Mouse (Mus musculus) ovary, adult 18-20 months (tissue): ENCODE results near the gene Il18r1.

ENCODE experiments used
- DNase-seq: peaks from one replicate; pipeline ENCODE4 v3.0.0; 2022; ENCODE audit warnings: low spot score, mixed read lengths

Il18r1 gene

DNA sequence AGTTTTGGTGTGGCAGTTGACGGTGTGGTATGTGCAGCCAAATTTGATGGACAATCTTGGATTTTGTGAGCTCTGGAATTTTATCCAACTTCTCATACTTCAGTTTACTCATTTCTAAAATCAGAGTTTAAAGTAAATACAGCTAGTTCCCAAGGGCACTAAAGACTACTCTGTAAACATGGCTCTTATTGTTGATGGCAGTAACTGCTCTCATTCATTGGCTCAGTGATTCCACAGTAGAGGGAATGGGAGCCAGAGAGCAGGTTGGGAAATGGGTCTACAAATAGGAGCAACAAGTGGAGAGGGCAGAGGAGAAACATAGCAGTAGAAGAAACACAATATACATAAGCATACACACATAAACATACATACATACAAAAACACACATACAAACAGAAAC is 34.4 kb downstream of the Il18r1 start:
- no peak for DNase-seq

DNA sequence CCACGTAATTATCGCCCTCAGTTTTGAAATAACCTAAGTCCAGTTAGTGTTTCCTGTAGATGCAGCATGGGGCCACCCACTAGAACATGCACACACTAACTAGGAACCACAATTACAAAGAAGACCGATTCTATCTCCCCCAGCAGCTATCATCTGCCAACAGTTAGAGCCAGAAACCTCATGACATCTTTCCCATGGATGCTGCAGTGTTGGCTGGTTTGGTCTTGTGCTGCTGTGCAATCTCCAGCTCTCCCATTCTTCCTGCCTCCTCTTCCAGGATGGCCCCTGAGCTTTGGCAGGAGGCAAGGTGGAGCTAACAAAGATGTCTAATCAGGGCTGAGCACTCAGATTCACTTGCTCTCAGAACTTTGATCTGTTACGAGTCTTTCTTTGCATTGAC is 35.8 kb downstream of the Il18r1 start:
- DNase-seq: no peak

DNA sequence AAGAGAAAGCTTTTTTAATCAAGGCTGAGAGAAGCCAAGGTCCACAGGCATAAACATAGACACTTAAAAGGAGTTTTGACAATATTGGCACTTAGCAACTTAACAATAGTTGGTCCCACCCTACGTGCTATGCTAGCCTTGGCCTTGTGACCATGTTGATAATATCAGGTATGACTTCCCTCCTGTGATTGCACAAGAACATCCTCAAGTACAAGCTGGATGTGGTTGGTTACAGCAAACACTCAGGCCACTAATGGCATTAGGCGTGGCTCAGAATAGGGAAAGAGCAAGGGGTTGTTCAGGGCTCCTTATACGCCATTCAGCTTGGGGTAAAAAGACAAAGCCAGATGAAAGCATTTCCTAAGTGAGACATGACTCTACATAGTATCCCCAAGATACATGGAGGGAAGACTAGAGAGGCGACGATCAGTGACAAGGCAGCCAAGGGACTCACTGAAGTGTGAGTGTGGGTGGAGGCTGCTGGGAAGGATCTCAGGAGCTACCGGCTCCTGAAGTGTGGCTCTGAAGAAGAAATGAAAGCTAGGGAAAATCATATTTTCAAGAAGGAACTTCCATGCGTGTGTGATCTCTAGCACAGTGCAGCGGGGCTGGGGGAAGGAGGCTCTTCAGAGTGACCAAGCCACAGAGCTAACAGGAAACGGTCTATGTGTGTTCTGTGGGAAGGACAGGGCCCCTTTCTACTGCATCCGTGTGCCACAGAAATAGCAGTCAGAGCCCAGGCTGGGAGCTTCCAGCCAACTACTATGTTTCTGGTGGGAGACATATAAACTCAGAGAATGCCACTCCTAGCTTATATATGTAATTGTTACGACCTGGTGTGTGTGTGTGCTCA is 36.4 kb downstream of the Il18r1 start:
- no peak for DNase-seq

DNA sequence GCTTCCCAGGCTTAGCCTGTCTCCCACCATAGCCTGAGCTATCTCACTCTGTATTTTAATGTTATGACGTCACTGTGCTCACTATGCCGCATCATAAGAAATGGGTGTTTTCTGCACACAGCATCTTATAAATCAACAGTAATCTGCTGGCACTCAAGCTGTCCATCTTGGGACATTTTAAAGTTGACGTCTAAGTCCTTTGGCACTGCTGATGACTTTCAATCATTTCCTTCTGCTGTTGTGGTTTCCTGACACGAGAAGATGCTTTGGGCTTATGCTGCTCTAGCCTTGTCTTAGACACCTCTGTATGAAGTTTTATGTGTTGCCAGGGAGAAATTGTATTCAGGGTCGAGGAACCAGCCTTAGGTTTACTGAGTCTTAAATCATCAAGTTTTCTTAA is 39.2 kb downstream of the Il18r1 start:
- DNase-seq: no peak

DNA sequence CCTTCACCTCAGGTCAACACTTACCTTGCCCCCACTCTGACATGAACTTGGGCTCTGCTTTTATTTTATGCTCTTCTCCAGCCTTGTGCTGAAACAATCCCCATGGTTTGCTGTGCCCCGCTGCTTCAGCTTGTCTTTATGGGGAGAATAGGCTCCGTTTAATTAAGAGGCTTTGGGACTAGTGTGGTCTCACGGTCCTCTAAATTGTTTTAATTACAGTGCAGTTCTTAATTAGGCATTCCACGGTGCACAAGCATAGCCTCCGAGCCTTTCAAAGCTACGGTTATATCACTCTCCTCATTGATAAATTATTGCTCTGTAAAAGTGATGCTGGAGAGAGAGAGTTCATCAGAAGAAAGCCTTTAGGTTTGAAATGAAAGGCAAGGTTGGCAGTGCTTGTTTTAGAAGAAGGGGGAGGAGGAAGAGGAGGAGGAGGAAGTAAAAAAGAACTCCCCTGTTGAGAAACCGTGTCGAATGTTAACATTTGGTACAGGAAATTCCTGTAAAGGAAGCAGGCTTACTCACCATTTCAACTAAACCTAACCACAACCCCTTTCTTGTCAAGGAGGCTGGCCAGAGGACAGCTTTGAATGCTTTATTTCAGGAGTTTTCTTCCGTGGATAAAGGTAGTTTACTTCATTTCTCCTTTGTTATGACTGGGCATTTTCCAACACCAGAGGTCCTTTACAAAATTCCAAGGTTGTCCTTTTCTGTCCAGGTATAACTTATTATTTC is 49.7 kb downstream of the Il18r1 start, which contains the start of gene Il18rap:
Gene Il18rap, plus strand, starts transcription at position 512 of the 735 bp plus-strand sequence.
- no peak for DNase-seq

DNA sequence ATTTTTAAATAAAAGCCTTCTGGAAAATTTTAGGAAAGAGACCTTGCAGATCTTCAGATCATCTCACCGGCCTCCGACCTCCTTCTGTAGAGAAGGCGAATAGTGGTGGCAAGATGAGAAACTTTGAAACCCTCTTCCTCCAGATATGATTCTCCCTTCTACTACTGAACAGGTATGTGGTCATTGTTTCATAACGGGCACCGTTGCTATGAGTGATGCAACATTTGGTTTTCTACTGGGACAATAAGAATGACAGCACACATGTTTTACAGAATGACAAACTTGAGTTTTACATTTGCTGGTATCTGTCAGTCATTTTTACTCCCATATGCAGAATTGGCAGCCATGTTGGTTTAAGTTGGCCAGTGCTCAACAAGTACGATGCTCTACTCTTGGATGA is 51.0 kb downstream of the Il18r1 start:
- no peak for DNase-seq

DNA sequence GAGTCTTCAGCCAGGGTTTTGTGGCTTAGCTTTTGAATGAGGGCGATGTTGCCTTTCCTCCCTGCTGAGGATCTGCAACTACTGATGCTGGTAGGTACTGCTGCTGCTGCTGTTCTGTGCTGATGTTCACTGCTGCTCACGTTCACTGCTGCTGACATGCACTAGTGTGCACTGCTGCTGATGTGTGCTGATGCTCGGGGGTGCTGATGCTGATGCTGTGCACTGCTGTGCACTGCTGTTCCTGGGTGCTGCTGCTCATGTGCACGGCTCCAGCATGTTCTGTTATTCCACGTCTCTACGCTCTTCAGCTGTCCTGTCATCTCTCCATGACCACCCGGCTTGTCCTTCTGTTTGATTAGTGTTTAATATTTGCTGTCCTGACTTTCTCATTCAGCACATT is 57.6 kb downstream of the Il18r1 start:
- no peak for DNase-seq

DNA sequence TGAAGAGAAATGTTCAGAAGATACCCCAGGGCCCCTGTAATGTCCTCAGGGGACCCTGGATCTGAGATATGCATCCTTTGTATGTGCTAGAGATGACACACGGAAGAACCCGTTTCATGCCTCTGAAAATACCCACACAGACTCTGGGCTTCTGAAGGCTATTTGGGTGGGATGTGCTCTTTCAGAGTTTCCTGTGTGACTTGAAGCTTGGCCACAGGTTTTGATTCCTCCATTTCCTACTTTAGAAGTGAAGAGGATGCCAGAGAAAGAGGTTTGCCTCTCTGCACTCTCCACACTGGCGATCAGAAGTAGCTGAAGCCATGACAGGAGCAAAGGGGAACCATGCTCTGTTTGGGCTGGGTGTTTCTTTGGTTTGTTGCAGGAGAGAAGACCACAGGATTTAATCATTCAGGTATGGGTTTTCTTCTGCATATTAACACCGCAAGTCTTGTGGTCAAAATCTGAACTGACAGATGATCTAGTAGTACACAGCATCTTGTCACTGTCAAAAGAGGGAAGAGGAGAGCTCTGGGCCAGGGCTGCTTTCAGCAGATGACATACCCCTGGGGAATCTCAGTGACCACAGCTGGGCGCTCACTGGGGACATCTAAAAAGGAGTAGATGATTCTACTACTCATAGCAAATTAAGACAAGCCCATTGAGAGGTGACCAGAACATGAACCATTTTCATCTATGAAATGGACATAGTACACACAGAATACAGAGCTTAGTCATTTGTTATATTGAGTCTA is 58.8 kb downstream of the Il18r1 start:
- DNase-seq: no peak

DNA sequence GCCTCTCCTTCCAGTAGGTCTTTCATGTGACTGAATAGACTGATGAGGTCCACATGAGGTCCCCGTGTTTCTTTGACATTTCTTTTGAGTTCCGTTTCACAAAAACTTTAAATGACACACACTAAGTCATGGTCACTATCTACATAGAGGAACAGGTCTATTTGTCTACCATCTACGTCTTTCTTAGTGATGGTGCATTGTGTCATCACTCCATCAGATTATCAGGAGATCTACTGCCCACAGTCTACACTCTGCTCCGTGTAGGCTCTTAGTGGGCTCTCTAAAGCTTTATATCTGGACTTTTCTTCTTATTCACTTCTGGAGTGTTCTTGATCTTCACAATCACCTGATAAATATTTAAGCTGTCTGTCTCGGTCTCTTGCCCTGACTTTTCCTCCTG is 63.9 kb downstream of the Il18r1 start:
- no peak for DNase-seq

DNA sequence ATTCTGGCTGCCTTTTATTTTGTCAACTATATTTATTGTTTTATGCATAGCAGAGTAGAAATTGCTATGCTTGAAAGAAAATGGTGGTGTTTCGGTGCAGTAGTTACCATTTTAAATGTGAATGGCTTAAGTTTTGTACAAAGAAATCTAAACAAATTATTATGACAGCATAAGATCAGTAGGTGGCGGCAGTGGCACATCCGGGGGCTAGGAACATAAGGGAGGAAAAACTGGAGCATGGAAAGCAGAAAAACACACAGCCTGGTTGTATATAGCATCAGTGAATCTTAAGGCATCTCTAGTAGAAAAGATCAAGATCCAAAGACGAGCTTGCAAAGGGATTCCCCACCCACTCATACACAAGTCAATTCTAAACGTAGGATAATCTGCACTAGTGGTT is 72.2 kb downstream of the Il18r1 start:
- DNase-seq: no peak

DNA sequence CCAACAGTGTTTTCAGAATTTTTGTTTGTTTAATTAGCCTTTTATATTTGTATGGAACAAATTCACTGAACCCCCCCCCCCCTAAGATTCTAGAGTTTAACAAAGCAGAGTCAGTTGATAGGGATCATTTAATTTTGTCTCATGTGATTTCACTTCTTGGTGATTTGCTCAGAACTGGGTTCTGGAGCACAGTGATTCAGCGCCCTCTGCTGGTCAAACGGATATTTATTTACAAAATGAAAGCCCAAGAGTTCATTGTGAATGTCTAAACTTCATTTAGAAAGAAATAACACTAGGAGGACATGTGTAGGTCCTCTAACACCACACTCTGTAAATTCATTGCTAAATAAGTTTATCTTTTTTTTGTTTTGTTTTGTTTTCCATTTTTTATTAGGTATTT is 79.3 kb downstream of the Il18r1 start:
- no peak for DNase-seq

DNA sequence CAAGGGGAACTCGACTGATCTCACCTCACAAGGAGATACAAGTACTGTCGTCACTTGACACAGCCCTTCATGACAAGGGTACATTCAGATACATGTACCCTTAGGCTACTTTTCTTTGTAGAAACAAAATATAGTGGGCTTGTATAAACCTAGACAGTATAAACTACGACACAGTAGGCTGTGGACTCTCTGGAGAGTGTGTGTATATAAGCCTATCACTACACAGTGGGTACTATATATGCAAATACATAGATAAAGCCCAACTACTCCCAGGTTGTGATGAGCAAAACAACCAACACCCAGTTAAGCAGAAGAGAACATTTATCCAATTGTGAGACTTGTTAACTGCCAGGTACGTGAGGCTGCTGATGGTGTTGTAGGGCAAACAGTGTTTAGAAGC is 81.3 kb downstream of the Il18r1 start:
- no peak for DNase-seq

DNA sequence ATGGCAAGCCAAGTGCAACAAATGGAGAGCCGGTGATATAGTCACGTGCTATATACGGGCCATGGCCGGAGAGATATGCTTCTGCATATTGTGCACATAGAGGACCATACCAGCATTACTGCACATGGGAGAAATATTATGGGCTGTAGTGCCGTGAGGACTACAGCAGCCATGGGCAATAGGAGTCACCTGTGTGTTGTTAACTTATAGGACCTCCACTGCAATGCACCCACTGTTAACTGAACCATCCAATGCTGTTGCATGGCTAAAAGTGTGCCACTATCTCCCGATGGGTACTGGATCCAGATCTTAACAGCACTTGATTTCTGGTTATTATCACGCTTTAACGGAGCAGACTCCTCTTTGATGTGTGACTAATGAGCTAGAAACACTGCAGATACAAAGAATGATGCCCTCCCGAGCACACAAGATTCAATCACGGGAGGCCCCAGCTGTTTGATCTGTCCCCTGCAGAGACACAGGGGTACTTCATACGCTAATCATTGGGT is 81.8 kb downstream of the Il18r1 start:
- no peak for DNase-seq

DNA sequence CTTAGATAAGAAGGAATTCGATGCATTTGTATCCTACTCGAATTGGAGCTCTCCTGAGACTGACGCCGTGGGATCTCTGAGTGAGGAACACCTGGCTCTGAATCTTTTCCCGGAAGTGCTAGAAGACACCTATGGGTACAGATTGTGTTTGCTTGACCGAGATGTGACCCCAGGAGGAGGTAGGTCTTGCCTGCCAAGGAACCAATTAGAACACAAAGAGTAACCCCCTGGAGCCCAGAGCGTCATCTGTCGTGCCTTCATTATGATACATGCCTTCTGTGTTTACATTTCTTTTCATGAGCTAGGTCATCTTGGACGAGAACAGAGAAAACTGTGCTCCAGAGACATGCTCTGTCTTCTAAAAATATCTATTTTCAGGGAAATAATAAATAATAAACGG is 82.4 kb downstream of the Il18r1 start:
- no peak for DNase-seq
